Mouse (Mus musculus) left cerebral cortex, postnatal 36 days (tissue): ENCODE measurements at regions not wholly inside any gene's neighbourhood (a gene's known extent, or its start where the extent isn't known, plus 50 kb on each side); places are given as distances from the start of the nearest gene placed in this dataset.

Experiments
- DNase-seq, 2 experiments: peaks; one replicate each; pipeline ENCODE4 v3.0.0; 2021 to 2022; ENCODE audit warnings: low spot score in 2 of 2, mixed read lengths in 1 of 2
- intact Hi-C: fragments of 180-260 bp; cut with DNase I; formaldehyde crosslinking; loops from one replicate; pipeline ENCODE4 v1.15.1; 2025

DNA sequence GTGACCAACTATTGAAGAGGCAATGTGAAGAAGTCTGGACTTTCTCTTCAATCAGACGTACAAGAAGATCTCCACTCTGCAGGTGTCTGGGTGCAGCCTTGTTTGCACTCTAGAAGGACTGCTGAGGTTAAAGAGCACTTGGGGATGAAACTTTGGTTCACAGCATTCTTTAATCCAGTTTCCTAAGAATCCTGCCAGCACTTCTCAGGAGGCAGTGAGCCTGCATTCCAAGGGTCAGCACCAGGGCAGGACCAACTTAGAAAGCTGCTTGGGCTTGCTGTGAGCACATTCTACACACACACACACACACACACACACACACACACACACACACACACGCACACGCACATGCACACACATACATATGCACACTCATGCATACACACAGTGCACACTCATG, 304.4 kb downstream of the Hlx start:
- DNase-seq, result no peak
- intact Hi-C loops, result no loop called here

DNA sequence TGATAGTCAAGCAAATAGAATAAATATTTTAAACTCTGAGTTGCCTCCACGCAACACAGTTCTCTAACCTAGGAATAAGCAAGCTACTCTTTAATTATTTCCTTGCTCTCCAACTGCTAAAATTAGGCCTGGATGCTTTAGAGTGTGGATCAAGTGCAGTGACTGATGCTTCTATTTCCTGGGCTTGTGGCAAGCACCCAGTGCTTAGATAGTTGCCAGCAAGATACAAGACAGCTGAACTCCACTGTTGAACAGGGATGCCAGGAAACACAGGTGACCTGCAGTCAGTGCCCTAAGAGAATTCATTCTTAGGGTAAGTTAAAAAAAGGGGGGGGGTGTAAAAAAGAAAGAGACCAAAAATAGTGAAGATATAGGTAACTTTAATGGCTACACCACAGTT, 306.7 kb downstream of the Hlx start:
- no peak for DNase-seq
- intact Hi-C loops, result no loop called here

DNA sequence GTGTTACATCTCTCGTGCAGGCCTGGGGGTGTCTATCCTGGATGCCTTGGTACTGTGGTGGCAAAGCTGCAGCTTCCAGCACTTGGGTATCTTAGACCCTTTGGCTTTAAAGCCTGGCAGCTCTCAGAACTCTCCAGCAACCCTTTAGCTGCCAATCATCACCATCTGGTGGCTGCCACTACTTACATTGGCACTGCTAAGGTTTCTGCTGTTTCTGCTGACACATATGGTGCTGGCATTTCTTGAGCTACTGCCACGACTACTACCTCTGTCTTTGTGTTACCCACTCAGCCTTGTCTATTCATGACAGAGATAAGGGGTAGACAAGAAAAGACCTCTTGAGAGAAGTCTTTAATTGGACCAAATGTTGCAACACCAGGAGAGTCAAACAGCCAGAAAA, 308.4 kb downstream of the Hlx start:
- no peak for DNase-seq
- intact Hi-C loops, result no loop called here

DNA sequence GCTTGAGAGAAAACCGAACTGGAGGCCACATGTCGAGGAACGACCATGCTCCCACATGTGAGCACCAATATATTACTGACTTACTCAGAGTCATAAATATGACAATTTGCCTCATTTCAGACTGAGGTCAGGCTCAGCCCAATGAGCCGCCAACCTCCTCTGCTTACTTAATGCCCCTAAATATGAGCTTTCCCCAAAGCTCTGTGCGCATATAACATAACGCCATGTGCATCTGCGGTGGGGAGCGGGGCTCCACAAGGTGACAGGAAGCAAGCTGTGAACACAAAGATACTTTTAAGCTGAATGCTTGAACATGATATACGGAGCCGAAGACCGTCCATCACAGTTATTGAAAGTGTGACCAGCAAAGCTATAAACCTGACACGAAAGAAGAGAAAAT, 319.8 kb downstream of the Hlx start:
- intact Hi-C loops, result no loop called here
- no peak for DNase-seq

DNA sequence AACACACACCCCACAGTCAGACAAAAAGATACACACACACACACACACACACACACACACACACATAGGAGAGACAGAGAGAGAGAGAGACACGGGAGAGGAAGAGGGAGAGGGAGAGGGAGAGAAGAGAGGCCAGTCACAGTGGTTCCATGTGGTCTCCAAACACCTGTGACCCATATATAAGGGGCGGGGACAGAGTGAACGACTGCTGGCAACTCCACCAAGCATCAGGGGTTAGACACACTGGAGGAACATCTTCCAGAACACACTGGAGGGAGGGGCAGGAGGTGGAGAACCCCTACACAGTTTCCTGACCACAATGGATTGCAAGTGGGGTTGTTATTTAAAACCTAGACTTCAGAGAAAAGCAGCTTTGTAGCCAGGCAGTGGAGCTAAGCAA, 321.4 kb downstream of the Hlx start:
- intact Hi-C loops, result no loop called here

DNA sequence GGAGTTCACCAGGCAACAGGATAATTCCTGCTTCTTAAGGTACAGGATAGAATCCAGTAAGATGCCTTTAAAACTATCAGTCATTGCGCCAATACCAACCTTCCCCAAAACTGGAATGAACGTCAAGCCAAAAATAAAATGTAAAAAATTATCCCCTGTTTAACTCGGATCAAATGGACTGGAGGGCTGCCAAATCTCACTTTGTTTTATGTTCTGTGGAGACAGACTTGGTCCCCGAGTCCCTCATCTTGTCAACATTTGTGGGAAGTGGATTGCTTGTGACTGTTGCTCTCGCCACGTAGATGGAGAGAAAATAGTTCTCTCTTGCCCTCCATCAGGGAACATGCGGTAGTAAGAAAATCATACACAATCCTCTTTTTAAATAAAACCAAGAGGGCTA, 322.4 kb downstream of the Hlx start:
- intact Hi-C loops, result no loop called here
- DNase-seq, result no peak

More for the DNA sequence above, 321.4 kb downstream of the Hlx start:
- DNase-seq, result no peak

DNA sequence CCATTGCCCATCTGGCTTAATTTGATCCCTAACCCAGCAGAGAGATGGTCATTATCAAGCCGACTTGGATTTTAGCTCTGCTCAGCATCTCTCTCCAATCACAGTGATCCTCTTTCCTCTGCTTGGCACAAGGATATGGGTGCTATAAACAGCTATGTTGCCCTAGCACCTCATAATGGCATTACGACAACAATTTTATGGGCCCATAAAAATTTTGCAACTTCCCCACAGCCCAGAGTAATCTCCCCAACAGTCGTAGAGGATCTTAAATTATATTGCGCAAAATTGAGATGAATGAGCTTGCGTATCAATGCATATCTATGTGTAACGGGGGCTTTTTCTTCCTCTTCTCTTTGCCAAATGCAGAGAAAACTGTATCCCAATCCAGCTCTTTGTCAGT, 329.4 kb downstream of the Hlx start:
- intact Hi-C loops, result no loop called here
- DNase-seq, result no peak

DNA sequence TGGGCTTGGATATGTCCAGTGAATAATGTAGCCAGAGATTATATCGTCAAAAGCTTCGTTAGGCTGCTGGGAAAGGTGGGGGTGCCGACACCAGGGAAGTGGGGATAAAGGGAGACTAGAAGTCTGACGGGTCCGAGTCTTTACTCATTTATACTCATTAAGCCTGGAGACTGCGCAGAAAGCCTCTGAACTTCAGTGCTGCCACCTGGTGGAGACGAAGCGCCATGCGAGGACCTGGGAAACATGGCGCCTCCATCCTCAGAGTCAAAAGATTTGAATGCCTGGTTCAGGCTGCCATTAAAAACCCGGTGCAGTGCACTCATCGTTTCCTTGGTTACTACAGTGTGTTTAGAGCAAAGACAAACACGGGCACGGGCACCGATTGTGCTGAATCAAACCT, 337.2 kb downstream of the Hlx start:
- peak; percentile 6 to 13 for DNase-seq
- intact Hi-C loops, result loop anchor here (2.0 kb wide), 1 partner anchor 128 kb away; no protein-coding TSS in a partner anchor

DNA sequence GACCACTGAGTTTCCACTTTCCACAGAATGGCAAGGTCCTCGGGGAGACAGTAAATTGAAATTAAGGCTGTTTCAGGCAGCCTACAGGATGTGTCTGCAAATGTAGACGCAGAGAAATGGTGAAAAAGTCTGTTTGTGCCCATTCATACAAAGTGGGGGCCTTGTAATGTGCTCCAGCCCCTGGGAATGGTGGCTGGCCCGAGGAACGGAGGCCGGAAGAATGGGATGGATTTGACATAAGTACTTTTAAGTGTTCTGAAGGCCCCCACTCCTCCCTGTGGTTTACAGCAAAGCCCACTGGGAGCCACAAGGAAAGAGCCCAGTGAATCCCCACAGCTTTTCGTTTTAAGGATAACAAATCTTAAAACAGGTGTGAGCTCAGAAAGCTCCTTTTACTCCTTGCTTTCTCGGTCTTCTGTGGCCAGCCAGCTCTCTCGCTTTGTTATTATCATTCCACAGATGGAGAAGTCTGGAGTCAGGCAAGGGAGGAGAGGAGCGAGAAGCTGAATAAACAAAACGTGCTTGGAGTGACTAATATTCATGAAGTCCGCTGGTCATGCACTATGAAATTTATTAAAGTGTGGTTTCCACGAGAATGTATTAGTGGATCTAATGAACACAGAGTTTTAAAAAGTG, 337.7 kb downstream of the Hlx start:
- DNase-seq, result no peak
- intact Hi-C loops, result loop anchor here (2.0 kb wide), 1 partner anchor 128 kb away; no protein-coding TSS in a partner anchor

DNA sequence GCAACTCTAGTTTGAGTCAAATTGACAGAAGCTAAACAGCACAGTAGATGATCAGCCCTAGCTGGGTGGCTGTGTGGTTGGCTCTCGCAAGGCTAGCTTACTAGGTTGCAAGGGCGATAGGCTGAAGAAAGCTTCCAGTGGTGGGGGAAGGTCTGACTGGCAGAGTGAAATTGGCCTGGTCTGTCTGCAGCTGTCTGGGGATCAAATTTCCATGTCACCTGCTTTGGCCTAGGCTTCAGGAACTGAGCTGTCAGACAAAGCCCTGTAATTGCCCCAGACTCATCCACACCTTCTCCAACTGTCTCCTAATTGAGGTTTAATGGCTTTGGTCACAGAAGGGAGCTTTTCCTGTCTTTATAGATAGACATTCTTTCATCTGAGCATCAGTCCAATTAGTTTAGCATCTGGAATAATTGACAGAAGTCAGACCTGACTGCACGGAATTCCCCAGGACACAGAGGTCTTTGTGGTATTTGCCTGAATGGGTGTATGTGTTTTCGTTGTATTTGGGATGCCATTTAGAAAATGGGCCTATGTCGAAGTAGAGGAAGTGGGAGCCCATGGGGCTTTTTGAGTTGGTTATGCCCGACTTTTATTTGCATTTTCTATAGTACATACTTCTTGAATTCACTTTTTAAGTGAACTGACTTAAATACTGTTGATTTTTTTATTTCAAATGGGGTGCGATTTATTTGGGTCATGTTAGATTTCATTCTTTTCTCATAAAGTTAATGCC, 348.2 kb downstream of the Hlx start:
- intact Hi-C loops, result no loop called here

DNA sequence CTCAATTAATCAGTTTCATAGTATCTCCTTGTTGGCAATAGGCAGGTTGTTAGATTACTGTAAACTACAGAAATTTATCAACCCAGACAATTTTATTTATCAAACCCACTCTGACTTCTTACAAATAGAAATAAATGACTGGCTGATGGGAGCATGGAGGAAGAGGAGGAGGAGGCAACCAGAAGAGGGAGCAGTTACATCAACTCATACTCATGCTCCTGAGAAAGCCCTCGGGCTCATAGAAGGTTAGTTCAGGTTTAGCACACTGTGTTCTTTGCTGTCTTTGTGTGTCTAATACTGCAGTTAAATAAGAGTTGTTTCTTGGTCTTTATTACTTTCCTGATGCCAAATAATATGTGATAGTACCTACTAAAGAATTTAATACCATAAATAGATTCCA, 344.6 kb upstream of the 1700056E22Rik start:
- intact Hi-C loops, result no loop called here

More for the DNA sequence above, 348.2 kb downstream of the Hlx start:
- DNase-seq, result no peak

DNA sequence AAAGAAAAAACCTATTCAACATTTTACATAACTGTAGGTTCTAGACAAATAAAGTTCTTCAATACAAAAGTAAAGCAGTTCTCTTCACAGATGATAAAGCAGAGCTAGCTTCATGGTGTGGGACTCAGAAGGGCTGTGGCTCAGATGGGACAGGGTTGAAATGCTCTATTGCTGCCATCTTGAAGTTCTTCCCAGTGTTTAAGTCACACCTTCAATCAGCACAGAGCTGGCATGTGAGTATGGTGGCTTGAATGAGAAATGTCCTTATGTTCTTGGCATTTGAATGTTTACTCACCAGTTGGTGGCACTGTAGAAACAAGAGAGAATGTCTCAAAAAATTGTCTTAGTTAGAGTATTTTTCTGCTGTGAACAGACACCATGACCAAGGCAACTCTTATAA, 330.9 kb upstream of the 1700056E22Rik start:
- DNase-seq, result no peak
- intact Hi-C loops, result no loop called here

More for the DNA sequence above, 344.6 kb upstream of the 1700056E22Rik start:
- DNase-seq, result no peak

DNA sequence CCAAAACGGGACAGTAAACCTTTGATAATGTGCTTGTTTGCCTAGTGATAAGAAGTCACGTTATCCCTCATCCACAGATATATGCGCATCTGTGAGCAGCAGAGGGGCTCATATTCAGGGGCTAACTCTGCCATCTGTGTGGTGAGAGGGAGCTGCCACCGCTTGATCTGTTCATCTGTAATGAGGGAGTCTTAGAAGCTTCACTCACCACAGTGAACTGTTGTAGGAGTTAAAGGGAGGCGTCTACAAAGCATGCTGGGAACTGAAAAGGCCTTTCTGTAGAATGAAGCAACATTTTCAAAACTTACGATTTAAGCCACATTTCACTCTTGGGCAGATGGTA, 324.1 kb upstream of the 1700056E22Rik start:
- intact Hi-C loops, result no loop called here
- DNase-seq, result no peak

DNA sequence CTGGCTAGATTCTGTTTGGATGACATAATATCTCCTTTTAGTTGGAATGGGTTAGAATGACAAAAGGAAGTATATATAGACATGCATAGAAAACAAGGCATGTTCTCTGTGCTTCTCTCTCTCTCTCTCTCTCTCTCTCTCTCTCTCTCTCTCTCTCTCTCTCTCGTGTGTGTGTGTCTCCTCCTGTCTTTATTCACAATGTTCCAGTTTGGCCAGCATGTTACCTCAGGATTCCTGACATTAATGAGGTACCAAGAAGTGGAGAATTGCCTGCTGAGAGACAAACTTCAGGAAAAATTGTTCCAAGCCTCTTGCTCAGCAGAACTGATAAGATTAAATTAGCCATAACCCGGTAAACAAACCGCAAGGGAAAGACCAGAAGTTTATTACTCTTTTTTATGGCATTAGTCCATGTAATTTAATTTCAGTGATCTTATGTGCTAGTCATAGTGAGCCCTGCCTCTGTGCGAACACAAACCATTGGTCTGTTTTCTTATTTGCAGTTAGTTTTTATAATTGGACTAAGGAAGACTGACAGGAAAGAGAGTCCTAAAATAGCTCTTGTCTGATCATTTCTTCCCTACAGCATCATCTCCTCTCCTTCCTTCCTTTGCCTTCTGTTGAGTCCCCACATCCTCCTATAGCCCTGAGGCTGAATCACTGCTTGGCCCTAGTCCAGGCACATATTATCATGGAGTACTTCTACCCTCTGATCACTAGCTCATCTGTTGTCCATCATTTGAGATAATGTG, 323.5 kb upstream of the 1700056E22Rik start:
- no peak for DNase-seq
- intact Hi-C loops, result no loop called here

DNA sequence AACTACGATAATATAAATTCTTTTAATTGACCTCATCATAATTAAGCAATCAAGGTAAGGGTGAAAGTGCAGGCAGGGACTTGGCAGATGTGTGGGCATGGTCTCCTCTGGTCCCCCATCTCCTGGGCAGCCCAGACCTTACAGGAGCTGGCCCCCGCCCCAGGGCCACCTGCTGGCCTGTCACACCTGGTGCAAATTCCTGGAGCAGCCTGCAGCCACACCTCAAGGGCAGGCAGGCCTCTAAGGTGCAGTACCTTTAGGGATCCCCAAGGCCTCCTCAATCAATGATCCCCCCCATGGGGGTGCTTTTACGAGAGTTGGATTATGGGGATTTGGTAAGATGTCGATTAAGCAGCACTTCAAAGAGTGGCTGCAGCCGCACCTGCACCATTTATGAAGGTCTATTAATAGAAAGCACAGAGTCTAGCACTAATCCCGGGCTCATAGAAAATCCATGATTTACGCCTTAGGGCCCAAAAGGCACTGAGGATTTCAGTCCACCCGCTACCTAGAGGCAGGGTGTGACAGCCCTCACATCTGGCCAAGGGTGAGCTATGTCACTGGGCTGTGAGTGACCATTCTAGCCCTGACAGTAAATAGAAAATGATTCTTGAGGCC, 319.8 kb upstream of the 1700056E22Rik start:
- intact Hi-C loops, result no loop called here
- no peak for DNase-seq

DNA sequence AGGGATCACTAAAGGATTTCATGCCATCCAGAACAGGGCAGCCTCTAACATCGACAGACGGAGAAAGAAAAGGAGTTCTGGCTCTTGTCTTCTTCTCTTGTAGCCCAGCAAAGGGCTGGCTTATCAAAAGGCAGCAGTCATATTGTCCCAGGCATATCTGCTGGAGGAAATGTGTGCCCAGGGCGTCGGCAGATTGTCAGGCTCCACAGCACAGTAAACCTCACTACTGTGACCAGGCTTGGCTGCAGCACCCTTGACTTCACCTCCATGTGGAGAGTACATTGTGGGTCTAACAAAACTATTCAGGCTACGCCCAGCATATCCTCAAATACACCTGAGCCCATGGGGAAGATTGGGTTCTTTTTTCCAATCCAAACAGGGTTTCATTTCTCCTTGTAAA, 317.7 kb upstream of the 1700056E22Rik start:
- DNase-seq, result no peak
- intact Hi-C loops, result no loop called here

DNA sequence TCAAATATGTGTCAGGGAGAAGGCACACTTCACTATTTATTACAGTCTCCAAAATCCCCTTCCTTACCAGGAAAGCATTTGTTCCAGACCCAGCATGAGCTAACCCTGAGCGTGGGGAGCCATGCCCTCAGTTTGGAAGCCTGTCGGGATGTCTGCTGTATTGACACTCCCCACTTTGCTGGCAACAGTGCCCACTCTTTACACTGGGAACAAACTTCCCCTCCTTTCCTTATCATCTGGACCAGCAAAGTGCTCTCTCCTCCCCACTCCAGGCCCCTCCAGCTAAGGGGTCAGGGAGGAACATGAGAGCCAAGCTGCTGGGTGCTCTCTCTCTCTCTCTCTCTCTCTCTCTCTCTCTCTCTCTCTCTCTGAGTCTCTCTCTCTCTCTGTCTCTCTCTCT, 310.7 kb upstream of the 1700056E22Rik start:
- no peak for DNase-seq

DNA sequence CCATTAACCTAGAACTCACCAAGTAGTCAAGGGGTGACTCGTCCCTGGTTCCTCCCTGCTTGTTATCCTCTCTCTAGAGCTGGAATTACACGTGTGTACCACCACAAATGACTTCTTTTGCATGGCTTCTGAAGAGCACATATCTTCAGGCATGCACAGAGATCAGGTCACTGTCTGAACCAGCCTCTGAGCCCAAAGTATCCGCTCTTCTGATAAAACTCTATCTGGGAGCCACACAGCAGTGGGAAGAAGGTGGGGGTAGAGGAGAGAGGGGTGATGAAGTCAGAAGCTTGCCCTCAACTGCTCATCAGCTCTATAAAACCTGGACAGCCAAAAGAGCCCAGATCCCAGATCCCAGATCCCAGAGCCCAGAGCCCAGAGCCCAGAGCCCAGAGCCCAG, 301.9 kb upstream of the 1700056E22Rik start:
- DNase-seq, result no peak
- intact Hi-C loops, result no loop called here

More for the DNA sequence above, 310.7 kb upstream of the 1700056E22Rik start:
- intact Hi-C loops, result no loop called here

DNA sequence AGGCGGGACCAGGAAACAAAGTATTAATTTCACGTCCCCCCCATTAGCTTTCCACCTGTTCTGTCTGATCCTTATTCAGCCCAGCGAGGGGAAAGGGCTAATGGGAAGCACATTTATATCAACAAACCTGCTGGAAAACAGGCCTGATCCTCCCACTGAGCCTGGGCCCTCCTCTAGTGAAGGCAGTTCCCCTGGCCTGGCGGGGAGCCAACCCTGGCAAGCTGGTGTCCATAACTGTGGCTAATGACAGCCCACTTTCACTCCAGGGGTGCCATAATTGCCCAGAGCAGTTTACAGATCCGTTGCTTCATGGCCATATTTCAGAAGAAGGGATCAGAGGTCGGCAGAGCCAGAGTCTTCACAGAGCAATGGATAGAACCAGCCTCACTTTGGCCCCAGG, 301.2 kb upstream of the 1700056E22Rik start:
- intact Hi-C loops, result no loop called here
- no peak for DNase-seq

DNA sequence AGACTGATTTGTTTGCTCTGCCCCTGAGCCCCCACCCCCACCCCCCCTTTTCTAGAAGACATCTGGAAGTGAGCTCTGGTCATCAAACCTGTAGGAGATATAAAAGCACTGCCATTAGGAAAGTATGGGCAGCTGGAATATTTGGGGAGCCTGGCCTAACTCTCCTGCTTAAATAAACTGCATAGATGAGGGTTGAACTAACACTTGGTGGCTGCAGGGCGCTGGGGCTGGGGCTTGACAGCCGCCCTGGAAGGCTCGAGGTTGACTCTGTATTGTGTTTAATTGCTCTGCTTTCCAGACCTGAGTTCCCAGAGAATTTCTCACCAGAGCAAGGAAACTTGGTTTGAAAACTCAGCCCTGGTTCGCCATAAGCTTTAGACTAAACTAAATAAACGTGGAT, 300.7 kb upstream of the 1700056E22Rik start:
- intact Hi-C loops, result no loop called here
- no peak for DNase-seq
